11 mouse cellular contexts compared by ENCODE assay signal in genomic region chr17:29500802-29501469, GRCm38 (mm10). TPM values are rescaled to one million over a fixed set of nuclear protein-coding genes. Genes with fewer than 3 reads are reported as not detected.
DNase-seq lines count a peak whose midpoint lies in the region; ATAC-seq lines count a peak whose summit lies in the region.
"Had no signal": no experiment of that assay in that cellular context is flagged by ENCODE, and none has a peak within 500 bp of the region (broad histone marks: within the 10 kb centered on the region; RNA-seq: fewer than 3 reads in every experiment).

No protein-coding gene starts in this region.

- peak; percentile 63 for ATAC-seq in lung, embryonic 16.5 days (ENCODE audit: low read depth)
- ATAC-seq in liver, embryonic 11.5 days (replicated peaks; ENCODE audit: low FRiP score): peak; percentile 90
- peak; percentile 84 for ATAC-seq in stomach, embryonic 15.5 days (ENCODE audit: insufficient read depth, low FRiP score, low read depth)

- no peak overlapping the region for H3K4me3 ChIP-seq in lung, embryonic 16.5 days (ENCODE audit: low read length)
- no peak overlapping the region for H3K4me3 ChIP-seq in liver, embryonic 11.5 days (ENCODE audit: low read depth, low read length)
- H3K4me3 ChIP-seq in stomach, embryonic 15.5 days (replicated peaks): no peak overlapping the region

- H3K36me3 ChIP-seq in lung, embryonic 16.5 days (ENCODE audit: control insufficient read depth, insufficient read depth, low read length): no peaks in the 10 kb centered on the region
- no peaks in the 10 kb centered on the region; the same call in 1 of the 2 replicates for H3K36me3 ChIP-seq in liver, embryonic 11.5 days (ENCODE audit: control insufficient read depth, insufficient read depth, low read length)
- no peaks in the 10 kb centered on the region for H3K36me3 ChIP-seq in stomach, embryonic 15.5 days

- DNase-seq in lung, postnatal 14 days: no peak
- peak; percentile 85 for DNase-seq in c-Kit-positive CD71-positive TER-119-negative erythroid progenitor cells, embryonic 14.5 days (ENCODE audit: low read depth)
- peak; percentile 72 for DNase-seq in liver, embryonic 11.5 days (ENCODE audit: low spot score)
- DNase-seq in thymus, adult 18-20 months: no peak
- DNase-seq in urinary bladder, postnatal 14 days (ENCODE audit: low spot score): no peak
- DNase-seq: gastrocnemius, postnatal 14 days had no signal

- H3K9me3 ChIP-seq in lung, embryonic 16.5 days (ENCODE audit: control insufficient read depth, low read length): peaks cover 3% of the 10 kb centered on the region; the same call in 1 of the 2 replicates
- 0 out of 2 replicates have a peak, but pooled peaks cover 2% of the 10 kb centered on the region for H3K9me3 ChIP-seq in liver, embryonic 11.5 days (ENCODE audit: control insufficient read depth, low read length)
- no peaks in the 10 kb centered on the region for H3K9me3 ChIP-seq in stomach, embryonic 15.5 days

- H3K4me1 ChIP-seq in lung, embryonic 16.5 days (replicated peaks; ENCODE audit: control insufficient read depth, insufficient read depth, low read length): peaks cover 6% of the 10 kb centered on the region
- H3K4me1 ChIP-seq in liver, embryonic 11.5 days (replicated peaks; ENCODE audit: control insufficient read depth, insufficient read depth, low read length): peaks cover 54% of the 10 kb centered on the region
- H3K4me1 ChIP-seq in stomach, embryonic 15.5 days: peaks cover 6% of the 10 kb centered on the region; the same call in 1 of the 2 replicates

- H3K27me3 ChIP-seq in lung, embryonic 16.5 days (ENCODE audit: control insufficient read depth, insufficient read depth, low read depth, low read length): no peaks in the 10 kb centered on the region
- H3K27me3 ChIP-seq in liver, embryonic 11.5 days (replicated peaks; ENCODE audit: control insufficient read depth, insufficient read depth, low read length): no peaks in the 10 kb centered on the region
- no peaks in the 10 kb centered on the region for H3K27me3 ChIP-seq in stomach, embryonic 15.5 days (replicated peaks)

- no peak overlapping the region for H3K9ac ChIP-seq in lung, embryonic 16.5 days (ENCODE audit: low read length)
- H3K9ac ChIP-seq in liver, embryonic 11.5 days (ENCODE audit: low read depth, low read length): peak overlapping the region; percentile 65
- no peak overlapping the region for H3K9ac ChIP-seq in stomach, embryonic 15.5 days

- H3K4me2 ChIP-seq in lung, embryonic 16.5 days (ENCODE audit: low read depth, low read length): no peak overlapping the region
- H3K4me2 ChIP-seq in liver, embryonic 11.5 days: peak overlapping the region; percentile 39
- no peak overlapping the region for H3K4me2 ChIP-seq in stomach, embryonic 15.5 days

- 59% methylated on average over 17 of the region's 17 CpGs for WGBS in lung, embryonic 16.5 days
- 38% methylated on average over 17 of the region's 17 CpGs for WGBS in liver, embryonic 11.5 days
- 68% methylated on average over 17 of the region's 17 CpGs for WGBS in stomach, embryonic 15.5 days

- no peak overlapping the region for H3K27ac ChIP-seq in lung, embryonic 16.5 days (ENCODE audit: low read length)
- H3K27ac ChIP-seq in liver, embryonic 11.5 days (ENCODE audit: low read depth, low read length): peak overlapping the region; percentile 98
- no peak overlapping the region for H3K27ac ChIP-seq in stomach, embryonic 15.5 days

RNA-seq across cellular contexts. Expression of gene Pim1, which starts 10.4 kb away (rescaled TPM):
- 15.6 and 16.6 TPM in 2 replicates for polyA plus RNA-seq in lung, embryonic 16.5 days (2015; fragmentation: Nextera tagmentation; extraction: Ambion mirVana)
- 41.6 and 47.0 TPM in 2 replicates for polyA plus RNA-seq in liver, embryonic 11.5 days (2014; fragmentation: Nextera tagmentation; extraction: Ambion mirVana)
- polyA plus RNA-seq in stomach, embryonic 15.5 days (2015; fragmentation: Nextera tagmentation; extraction: Ambion mirVana): 11.5 and 20.9 TPM in 2 replicates

RNA-seq across cellular contexts. Expression of gene Gm17657, which starts 48.5 kb away (rescaled TPM):
- not detected in 2 replicates for polyA plus RNA-seq in lung, embryonic 16.5 days (2015; fragmentation: Nextera tagmentation; extraction: Ambion mirVana)
- 0.11 TPM in 1 of 2 replicates, not detected in the other for polyA plus RNA-seq in liver, embryonic 11.5 days (2014; fragmentation: Nextera tagmentation; extraction: Ambion mirVana)
- polyA plus RNA-seq in stomach, embryonic 15.5 days (2015; fragmentation: Nextera tagmentation; extraction: Ambion mirVana): not detected in 2 replicates
- polyA plus RNA-seq: embryonic facial prominence, embryonic 14.5 days; midbrain, postnatal 0 days; urinary bladder, adult 2 months had no signal

RNA-seq across cellular contexts. Expression of gene Tbc1d22b, which starts 48.6 kb away (rescaled TPM):
- polyA plus RNA-seq in lung, embryonic 16.5 days (2015; fragmentation: Nextera tagmentation; extraction: Ambion mirVana): 12.6 and 14.9 TPM in 2 replicates
- polyA plus RNA-seq in liver, embryonic 11.5 days (2014; fragmentation: Nextera tagmentation; extraction: Ambion mirVana): 11.5 and 11.8 TPM in 2 replicates
- polyA plus RNA-seq in stomach, embryonic 15.5 days (2015; fragmentation: Nextera tagmentation; extraction: Ambion mirVana): 12.2 and 14.8 TPM in 2 replicates

RNA-seq across cellular contexts. Expression of gene Tmem217, which starts 51.2 kb away (rescaled TPM):
- polyA plus RNA-seq in lung, embryonic 16.5 days (2015; fragmentation: Nextera tagmentation; extraction: Ambion mirVana): 0.85 and 1.1 TPM in 2 replicates
- 0.42 and 0.52 TPM in 2 replicates for polyA plus RNA-seq in liver, embryonic 11.5 days (2014; fragmentation: Nextera tagmentation; extraction: Ambion mirVana)
- 0.93 and 1.3 TPM in 2 replicates for polyA plus RNA-seq in stomach, embryonic 15.5 days (2015; fragmentation: Nextera tagmentation; extraction: Ambion mirVana)

Comparison
In these comparisons a context has a peak if more than half of its experiments do, and no peak if none do; other contexts are left out.
1. DNase-seq: peak in c-Kit-positive CD71-positive TER-119-negative erythroid progenitor cells, embryonic 14.5 days (single experiment) and liver, embryonic 11.5 days (single experiment); none in lung, postnatal 14 days (single experiment), thymus, adult 18-20 months (0 of 2) and urinary bladder, postnatal 14 days (single experiment).
2. Peak in every context shown above with its lines, with median percentiles within 50 percentile points of each other: ATAC-seq.